Mouse (Mus musculus): ENCODE data around the gene Atp9a.

The Atp9a gene

DNA sequence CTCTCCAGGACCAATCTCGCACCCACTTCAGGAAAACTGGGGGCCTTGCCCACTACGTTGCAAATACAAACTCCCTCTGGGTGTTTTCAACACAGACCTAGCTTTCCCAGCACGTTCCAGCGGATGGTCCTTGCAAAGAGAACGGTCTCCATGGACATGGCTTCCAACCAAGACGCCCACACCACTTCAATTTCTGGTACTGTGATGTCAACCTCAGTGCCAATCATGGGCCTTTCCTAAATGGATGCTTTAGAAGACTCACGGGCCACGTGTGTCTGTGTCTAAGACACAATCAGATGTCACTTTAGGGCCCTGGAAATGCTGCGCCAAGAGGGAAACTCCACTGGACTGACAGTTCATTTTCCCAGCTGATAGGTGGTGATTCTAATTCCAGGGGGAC lies 60.7 kb downstream of the Atp9a start:
- no peak for DNase-seq (ENCODE audit: low spot score)

DNA sequence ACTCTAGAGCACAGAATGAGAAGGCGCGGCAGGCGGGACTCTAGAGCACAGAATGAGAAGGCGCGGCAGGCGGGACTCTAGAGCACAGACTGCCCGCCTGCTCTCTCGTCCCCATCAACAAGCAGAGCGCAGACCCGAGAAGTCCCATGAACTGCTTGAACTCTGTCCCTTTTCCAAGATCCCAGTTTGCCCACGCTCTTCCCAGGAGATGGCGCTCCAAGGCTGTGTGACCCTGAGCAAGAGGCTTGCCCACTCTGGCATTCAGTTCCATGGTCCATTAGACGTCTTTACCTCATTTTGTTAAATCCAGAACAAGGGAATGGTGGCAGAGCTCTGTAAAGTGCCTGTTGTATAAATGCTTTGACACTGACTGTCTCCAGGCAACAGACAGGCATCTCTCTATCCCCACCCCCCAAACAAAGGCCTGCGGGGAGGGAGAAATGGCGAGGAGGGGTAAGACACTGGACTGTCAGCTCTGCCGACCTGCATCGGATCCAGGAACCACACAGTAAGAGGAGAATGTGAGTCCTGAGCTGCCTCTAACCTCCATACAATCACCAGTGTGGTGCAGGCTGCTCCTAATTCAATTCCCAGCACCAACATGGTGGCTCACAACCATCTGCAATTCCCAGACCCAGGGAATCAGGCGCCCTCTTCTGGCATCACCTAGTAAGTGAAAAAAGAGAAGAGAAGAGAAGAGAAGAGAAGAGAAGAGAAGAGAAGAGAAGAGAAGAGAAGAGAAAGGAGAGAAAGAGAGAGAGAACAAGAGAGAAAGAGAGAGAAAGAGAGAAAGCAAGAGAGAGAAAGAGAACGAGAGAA lies 62.6 kb downstream of the Atp9a start:
- no peak for DNase-seq (ENCODE audit: low spot score)

DNA sequence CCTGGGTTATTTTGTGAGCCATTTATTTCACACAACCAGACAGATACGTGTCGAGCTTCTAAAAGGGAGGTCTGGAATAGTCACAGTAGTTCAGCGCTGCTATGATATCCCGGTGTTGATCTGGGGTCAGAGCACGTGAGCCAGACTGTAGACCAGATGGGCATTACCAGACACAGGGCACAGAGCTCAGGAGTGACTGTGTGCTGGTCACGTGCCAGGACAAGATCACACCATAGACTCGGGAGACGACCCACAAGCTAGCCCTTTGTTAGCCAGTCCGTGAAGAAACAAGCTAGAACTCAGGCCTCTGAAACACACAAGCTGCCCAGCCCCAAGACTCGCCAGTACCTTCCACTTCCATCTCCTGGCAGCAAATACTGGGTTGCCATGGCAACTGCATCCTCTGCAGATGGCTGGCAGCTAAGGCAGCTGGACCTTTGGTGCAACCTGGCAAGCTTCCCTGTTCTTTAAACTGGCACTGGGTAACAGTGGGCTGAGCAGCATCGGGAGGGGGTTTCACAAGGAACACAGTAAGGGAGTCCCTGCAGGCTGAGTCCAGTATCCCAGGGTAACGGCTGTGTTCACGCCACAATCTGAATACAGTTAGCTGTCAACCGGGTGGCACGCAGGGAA lies 63.4 kb downstream of the Atp9a start:
- DNase-seq (ENCODE audit: low spot score) = no peak

DNA sequence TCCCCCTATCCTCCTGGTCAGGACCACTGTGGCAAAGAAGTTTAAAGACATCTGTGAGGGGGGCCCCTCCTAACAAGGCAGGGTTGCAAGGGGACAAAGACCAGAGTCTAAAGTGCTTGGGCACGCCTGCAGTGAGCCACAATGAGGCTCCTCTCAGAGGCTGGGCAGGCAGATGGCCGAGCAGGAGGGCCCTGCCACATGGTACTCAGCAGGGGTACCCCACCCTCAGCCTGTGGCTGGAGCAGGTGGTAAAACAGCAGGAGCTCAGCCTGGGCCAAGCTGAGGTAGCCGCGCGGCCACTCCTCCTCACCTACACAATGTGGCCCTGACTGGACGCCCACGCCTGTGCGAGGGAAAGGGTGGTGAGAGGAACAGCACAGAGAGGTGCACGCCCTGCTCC lies 64.6 kb downstream of the Atp9a start:
- no peak for DNase-seq (ENCODE audit: low spot score)

DNA sequence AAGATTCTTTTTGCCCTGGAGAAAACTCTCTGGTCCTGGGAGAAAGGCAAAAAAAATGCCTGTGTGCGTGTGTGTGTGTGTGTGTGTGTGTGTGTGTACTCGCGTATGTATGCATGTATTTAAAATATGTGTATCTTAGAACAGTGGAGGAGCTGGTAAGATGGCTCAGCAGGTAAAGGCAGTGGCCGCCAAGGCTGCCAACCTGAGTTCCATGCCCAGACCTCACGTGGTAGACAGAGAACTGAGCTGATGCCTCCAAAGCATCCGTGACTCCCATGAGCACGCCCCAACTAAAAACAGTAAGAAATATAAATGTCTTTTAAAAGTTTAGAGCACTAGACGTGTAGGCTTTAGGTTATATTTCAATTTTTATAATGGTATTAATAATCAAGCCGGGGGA lies 70.5 kb downstream of the Atp9a start:
- DNase-seq (ENCODE audit: low spot score) = no peak

DNA sequence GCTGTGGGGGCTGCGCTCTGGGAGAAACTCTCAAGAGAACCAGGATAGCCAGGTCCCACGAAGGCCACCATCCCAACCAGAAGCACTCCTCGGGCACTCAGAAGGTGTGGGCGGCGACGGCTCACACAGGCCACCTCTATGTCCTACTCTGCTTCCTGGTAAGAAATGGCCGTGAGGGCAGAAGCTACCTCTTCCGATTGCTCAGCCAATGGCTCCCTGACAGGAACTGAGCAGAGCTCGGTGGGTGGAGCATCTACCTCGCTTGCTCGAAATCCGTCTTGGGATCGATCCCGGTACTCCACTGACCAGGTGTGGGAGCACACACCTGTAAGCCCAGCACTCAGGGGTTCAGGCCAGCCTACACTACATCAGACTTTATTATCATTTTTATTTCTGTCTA lies 72.0 kb downstream of the Atp9a start:
- no peak for DNase-seq (ENCODE audit: low spot score)

DNA sequence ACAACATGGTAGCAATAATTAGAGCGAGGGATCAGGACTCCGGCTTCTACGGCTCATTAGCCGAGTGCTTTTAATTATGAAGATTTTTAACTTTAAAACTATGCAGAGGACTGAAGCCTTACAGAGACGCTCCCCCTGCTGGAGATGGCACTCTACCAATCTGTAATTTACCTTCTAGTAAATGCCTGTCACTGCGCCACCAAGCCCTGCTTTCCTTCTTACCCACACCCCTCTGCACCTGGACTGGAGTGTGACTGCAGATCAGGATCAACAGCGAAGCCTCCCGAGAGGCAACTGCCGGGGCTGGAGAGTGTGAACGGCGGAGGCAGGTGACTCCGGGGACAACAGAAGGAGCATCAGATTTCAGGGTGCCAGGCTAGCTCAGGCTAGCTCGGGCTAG lies 72.4 kb downstream of the Atp9a start:
- DNase-seq (ENCODE audit: low spot score) = no peak

DNA sequence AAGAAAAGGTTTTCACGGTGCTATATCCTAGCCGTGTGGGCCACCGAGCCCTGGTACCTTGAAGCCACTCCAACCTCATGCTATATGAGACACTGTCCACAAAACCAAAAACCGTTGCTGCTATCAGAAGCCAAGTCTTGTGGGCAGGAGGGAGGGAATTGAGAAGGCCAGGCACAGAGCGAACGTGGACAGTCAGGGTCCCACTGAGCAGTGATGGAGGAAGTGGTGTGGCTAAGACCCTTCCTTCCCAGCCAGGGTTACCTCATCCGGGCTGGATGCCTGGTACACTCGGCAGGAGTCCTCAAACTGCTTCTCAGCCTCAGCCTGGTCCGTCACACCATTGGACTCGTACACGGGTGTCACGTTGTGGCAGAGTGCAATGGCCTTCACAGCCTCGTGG lies 74.5 kb downstream of the Atp9a start:
- DNase-seq (ENCODE audit: low spot score) = no peak

DNA sequence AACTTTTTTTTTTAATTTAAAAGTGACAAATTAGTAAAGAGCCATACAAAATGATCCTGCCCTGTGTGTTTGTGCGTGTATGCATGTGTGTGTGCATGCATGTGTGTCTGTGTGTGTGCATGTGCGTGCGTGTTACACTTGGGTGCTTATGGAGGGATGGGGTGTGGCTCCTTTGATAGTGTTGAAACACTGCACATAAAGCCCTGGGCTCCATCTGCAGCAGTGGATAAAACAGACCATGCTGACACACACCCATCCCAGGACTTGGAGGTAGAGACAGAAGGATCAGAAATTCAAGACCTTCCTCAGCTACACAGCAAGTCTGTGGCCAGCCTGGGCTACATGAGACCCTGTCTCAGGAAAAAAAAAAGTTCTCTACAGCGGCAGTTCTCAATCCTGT lies 76.5 kb downstream of the Atp9a start:
- DNase-seq (ENCODE audit: low spot score) = no peak

DNA sequence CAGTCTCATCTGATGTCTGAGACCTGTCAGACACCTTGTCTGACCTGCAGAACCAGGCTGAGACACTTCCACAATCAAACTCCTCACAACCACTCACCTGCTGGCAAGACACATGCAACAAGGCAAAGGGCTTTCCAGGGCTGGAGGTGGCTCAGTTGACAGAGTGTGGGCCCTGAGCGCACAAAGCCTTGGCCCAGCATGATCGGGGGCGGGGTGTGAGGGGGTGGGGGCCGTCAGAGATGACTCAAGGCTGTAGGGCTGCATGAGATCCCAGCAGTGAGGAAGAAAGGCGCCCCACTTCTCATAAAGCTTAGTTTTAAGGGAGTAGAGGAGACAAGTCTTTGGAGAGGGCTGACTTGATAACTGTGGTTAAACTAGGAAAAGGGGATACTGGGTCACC lies 78.5 kb downstream of the Atp9a start:
- DNase-seq (ENCODE audit: low spot score) = no peak

DNA sequence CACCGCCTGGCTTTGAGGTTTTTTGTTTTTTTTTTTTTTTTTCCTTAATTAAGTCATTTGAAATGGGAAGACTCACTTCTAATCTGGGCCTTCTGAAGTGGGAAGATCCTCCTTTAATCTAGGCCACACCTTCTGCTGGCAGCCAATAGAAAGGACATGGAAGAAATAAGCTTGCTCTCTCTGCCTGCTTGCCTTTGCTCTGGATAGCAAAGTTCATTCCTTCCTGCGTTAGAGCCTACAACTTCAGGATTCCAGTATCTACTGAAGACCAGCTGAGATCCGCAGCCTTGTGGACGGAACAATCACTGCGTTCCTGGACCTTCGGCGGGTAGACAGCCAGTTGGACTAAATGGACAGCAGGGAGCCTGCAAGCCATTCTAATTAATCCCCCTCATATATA lies 79.0 kb downstream of the Atp9a start:
- no peak for DNase-seq (ENCODE audit: low spot score)

DNA sequence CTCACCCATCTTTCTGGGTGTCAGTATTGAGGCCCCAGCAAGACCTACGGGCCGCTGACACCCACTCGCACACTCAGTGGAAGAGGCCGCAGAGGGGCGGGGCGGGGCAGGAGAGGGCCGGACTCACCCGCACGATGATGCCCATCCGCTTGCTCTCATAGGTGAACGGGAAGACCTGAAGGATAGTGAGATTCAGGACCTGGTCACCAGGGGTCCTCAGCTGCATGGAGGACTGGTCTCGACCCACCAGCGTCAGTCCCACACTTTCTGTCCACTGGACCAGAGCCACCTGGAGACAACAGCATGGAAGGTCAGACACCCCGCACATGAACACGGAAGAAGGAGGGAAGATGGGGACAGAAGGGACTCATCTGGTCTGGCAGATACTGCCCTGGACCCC lies 80.4 kb downstream of the Atp9a start:
- no peak for DNase-seq (ENCODE audit: low spot score)

DNA sequence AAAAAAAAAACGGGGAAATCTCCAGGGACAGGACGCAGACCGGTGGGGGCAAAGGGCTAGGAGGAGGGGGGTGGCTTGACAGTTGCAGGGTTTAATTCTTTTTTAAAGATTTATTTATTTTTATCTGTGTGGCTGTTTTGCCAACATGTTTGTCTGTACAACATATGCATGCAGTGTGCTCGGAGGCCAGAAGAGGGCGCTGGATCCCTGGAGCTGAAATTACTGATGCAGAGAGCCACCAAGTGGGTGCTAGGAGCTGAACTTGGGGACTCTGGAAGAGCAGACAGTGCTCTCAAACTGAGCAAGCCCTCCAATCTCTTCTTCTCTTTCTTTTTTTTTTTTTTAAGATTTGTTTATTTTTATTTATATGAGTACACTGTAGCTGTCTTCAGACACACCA lies 81.9 kb downstream of the Atp9a start:
- no peak for DNase-seq (ENCODE audit: low spot score)

DNA sequence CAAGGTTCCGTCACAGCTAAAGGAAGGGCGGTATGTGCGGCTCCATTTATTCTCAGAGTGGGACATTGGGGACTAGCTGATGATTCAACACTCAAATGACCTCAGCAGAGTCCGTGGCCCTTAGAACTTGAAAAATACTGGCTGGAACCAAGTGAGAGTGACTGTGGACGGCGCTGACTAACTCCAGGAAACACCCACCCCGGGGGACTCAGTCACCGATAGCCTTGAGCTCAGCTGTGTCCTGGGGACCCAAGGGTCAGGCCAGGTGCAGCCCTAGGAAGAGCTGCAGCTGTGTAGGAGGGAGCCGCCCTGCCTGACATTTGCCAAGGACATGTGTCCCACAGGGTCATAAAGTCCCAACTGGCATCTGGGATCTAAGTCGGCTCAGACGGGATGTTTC lies 83.7 kb downstream of the Atp9a start:
- DNase-seq (ENCODE audit: low spot score) = no peak

DNA sequence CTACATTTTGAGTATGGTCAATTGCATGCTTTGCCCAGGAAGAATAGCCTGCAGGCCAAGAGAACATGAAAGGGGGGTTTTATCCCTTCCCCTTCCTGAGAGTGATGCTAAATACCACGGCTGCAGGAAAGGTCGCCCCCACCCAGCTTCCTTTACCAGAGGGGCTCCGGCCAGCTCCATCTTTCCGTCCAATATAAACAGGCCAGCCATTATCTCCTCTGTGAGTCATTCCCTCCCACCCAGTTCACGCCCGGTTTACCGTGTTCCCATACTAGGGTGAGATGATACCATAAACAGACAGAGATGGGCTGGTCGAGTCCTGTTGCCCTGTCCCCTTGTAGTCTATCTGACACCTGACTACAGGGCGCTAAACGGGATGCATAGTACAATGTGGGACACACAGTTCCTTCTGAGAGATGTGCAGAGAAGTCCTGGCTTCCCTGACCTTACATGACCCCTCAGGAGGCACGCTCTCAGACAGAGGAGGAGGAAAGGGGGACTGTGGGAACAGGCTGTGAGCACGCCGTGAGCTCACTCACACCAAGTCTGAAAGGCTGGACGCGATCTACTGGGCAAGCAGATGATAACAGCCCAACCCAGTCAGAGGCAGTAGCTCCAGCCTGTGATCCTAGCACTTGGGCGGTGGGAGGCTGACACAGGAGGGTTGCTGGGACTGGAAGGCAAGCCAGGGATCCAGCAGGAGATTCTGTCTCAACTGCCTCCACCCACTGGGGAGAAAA lies 85.5 kb downstream of the Atp9a start:
- DNase-seq (ENCODE audit: low spot score) = no peak

DNA sequence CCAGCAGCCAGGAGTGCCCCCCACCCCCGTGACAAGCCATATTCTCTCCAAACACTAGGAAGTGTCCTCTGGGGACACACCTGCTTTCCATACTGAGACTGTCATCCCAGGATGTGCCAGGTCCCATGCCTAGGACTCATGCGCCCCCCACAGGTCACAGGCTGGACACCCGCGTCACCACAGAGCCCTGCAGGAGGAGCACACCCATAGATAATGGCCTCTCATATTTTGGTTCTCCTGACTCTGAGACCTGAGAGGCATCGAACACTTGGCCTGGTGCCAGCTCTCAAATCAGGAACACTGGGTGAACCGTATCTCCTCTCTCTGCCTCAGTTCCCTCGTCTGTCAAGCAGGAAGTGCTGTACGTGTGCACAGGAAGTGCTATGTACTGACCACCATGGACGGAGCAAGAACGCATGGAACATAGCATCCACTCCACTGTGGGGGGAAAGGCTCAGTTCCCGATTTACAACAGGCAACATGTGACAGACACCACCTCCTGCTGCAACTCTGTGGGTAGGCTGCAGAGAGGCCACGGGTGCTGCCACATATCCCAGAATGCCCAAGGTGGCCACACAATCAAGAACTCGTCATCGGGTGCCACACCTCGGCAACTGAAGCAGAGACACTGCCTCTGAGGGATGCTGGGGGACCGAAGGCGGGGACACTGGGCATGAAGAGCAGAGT lies 87.1 kb downstream of the Atp9a start:
- DNase-seq (ENCODE audit: low spot score) = no peak

DNA sequence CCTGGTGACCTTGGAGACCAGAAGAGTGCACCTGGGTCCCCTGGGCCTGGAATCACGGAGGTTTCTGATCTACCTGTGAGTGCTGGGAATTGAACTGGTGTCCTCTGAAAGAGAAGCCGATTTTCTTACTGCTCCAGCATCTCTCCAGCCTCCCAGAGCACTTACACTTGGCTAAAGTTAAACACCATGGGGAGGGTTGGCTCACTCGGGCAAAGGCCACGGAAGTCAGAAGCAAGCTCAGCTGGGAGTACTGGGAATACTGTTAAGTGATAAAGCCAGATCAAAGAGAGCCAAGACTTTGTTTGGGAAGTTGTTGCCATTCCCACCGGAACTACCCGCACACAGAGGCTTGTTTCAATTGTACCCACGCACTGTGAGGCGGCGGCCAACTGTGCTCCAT lies 87.7 kb downstream of the Atp9a start:
- DNase-seq (ENCODE audit: low spot score) = no peak

DNA sequence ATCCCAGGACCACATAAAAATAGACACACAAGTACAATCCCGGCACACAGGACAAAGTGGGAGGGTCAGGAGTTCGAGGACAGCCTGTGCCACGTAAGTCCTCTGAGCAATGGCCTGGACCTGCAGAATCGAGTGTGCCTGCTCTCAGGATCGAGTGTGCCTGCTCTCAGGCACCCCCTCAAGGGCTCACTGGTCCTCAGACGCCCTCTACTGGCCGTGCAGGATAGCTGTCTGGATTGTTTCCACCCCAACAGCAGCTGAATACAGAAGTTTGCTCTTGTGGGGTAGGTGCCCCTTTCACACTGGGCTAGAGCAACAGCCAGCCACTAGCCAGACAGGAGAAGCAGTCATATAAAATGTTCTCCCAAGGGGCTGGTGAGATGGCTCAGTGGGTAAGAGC lies 90.5 kb downstream of the Atp9a start:
- no peak for DNase-seq (ENCODE audit: low spot score)

DNA sequence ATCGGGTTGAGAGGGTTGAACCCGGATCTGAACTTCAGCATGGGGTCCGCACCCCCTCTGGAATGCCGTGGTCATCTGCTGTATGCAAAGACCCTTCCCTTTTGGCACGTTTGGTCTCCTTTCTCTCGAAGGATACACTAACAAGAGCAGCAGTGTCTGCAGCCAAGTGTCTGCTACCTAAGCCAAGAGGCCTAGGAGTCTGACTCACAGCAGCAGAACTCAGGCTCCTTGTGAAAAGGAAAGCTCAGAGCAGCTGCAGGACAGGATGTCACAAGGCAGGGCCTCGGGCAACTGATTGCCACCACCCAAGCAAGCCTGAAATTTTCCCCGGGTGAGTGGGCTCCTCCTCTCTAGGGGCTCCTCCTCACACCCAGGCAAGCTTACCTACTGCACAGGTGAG lies 94.0 kb downstream of the Atp9a start:
- DNase-seq (ENCODE audit: low spot score) = no peak

DNA sequence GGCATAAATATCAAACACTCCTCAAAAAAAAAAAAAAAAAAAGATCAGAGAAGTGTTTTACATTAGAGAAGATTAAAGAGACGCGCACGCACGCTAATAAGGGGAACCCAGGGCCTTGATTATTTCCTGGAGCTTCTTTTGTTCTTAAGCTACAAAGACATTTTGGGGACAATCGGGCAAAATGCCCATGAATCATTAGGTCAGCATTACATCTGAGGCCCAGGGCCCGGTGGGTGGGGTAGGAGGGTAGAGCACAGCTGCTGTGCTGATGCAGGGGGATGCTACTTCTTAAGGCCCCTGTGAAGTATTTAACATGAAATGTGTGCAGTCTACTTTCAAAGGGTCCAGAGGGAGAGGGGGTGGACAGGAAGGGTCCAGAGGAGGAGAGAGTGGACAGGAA lies 97.4 kb downstream of the Atp9a start:
- DNase-seq (ENCODE audit: low spot score) = no peak

DNA sequence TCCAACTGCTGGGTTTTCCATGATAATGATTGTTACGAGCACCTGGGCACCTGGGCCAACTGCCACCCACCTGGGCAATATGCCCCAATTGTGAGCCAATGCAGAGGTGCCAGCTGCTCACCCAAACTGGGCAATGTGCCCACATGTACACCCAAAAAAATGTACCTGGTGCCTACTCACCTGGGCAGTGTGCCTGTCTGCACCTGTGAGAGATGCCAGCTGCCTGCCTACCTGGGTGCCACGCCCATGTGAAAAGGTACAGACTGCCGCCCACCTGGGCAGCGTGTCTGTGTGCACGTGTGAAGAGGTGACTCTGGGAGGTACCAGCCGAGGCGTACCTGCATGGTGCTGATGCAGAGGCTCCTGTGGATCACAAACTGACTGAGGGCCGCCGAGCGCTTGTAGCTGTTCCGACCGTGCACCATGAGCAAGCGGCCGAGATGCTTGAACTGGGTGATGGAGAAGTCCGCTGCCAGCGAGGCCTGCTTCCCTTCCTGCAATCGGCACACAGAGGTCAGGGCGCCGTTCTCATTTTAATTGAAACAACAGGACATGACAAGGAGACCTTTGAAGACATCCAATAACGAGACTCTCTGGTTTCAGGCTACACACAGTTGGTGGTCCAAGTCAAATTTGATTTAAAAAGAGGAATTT lies 98.6 kb downstream of the Atp9a start:
- DNase-seq (ENCODE audit: low spot score) = no peak

DNA sequence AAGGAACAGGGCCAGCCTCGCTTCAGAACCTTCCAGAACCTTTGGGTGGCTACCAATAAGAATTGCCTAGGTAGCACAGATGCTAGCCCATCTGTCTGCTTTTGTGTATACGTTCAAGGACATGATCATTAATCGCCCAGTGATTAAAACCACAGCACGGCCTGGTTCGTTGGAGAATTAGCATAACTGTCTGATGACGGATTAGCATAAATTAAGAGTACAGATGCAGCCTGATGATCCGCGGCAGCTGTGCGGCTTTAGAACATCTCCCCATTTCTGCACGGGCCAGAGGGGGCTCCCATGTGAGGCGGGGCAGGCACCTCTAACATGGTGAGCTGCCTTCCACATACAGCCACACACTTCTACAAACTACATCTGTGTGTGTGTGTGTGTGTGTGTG lies 100.0 kb downstream of the Atp9a start:
- no peak for DNase-seq (ENCODE audit: low spot score)

All from MN1 (cell line).